Mouse (Mus musculus): ENCODE data around the gene Acvrl1.

Gene Acvrl1

GRCm38 (mm10) chr15:101191459-101192259, 63.3 kb downstream of the Acvrl1 start:
- DNase-seq (ENCODE audit: low read depth, low spot score): no peak

- DNase-seq (ENCODE audit: low read depth, low spot score): no peak
Observed at GRCm38 (mm10) chr15:101192260-101192640, 63.9 kb downstream of the Acvrl1 start.

GRCm38 (mm10) chr15:101192651-101193050, 64.3 kb downstream of the Acvrl1 start:
- DNase-seq (ENCODE audit: low read depth, low spot score): no peak

- no peak for DNase-seq (ENCODE audit: low read depth, low spot score)
Observed at GRCm38 (mm10) chr15:101193971-101194370, 65.6 kb downstream of the Acvrl1 start.

Data from retina, postnatal 7 days (tissue).